Mouse (Mus musculus) kidney, adult 18-20 months (tissue): Measurements from ENCODE around the gene Ssbp3.

Experiments used
- DNase-seq: peaks from one replicate; pipeline ENCODE4 v3.0.0; 2021

Gene Ssbp3

GRCm38 (mm10) chr4:106936041-106936440 is 25.5 kb downstream of the Ssbp3 start:
- DNase-seq = no peak

- DNase-seq = no peak
These were observed 26.2 kb downstream of the Ssbp3 start for GRCm38 (mm10) chr4:106936741-106937140.

GRCm38 (mm10) chr4:106938506-106939222 is 28.2 kb downstream of the Ssbp3 start:
- DNase-seq = no peak

GRCm38 (mm10) chr4:106939223-106939918 is 28.9 kb downstream of the Ssbp3 start:
- DNase-seq = peak; percentile 67

GRCm38 (mm10) chr4:106939919-106940227 is 29.4 kb downstream of the Ssbp3 start:
- no peak for DNase-seq

GRCm38 (mm10) chr4:106940945-106941344 is 30.4 kb downstream of the Ssbp3 start:
- DNase-seq = no peak

GRCm38 (mm10) chr4:106941475-106941874 is 31.0 kb downstream of the Ssbp3 start:
- no peak for DNase-seq

GRCm38 (mm10) chr4:106942491-106942890 is 32.0 kb downstream of the Ssbp3 start:
- no peak for DNase-seq

- DNase-seq = no peak
These were observed 33.1 kb downstream of the Ssbp3 start for GRCm38 (mm10) chr4:106943627-106944026.

- DNase-seq = no peak
These were observed 34.4 kb downstream of the Ssbp3 start for GRCm38 (mm10) chr4:106944898-106945297.

- DNase-seq = no peak
These were observed 37.2 kb downstream of the Ssbp3 start for GRCm38 (mm10) chr4:106947741-106948140.

GRCm38 (mm10) chr4:106948546-106948945 is 38.0 kb downstream of the Ssbp3 start:
- DNase-seq = no peak

- no peak for DNase-seq
These were observed 38.7 kb downstream of the Ssbp3 start for GRCm38 (mm10) chr4:106949200-106949599.

GRCm38 (mm10) chr4:106950801-106951200 is 40.3 kb downstream of the Ssbp3 start:
- DNase-seq = no peak

- no peak for DNase-seq
These were observed 41.0 kb downstream of the Ssbp3 start for GRCm38 (mm10) chr4:106951455-106951854.

- no peak for DNase-seq
These were observed 42.7 kb downstream of the Ssbp3 start for GRCm38 (mm10) chr4:106953221-106953620.

GRCm38 (mm10) chr4:106953760-106954159 is 43.3 kb downstream of the Ssbp3 start:
- no peak for DNase-seq

- DNase-seq = no peak
These were observed 45.5 kb downstream of the Ssbp3 start for GRCm38 (mm10) chr4:106955729-106956712.

GRCm38 (mm10) chr4:106958117-106958516 is 47.6 kb downstream of the Ssbp3 start:
- DNase-seq = no peak

- DNase-seq = peak; percentile 45
These were observed 48.1 kb downstream of the Ssbp3 start for GRCm38 (mm10) chr4:106958561-106958960.

GRCm38 (mm10) chr4:106959506-106960302 is 49.2 kb downstream of the Ssbp3 start:
- no peak for DNase-seq

GRCm38 (mm10) chr4:106960476-106960875 is 50.0 kb downstream of the Ssbp3 start:
- DNase-seq = no peak

GRCm38 (mm10) chr4:106961321-106961720 is 50.8 kb downstream of the Ssbp3 start:
- no peak for DNase-seq
